Mouse (Mus musculus): ENCODE measurements at regions not wholly inside any gene's neighbourhood (a gene's known extent, or its start where the extent isn't known, plus 50 kb on each side); places are given as distances from the start of the nearest gene placed in this dataset.

DNA sequence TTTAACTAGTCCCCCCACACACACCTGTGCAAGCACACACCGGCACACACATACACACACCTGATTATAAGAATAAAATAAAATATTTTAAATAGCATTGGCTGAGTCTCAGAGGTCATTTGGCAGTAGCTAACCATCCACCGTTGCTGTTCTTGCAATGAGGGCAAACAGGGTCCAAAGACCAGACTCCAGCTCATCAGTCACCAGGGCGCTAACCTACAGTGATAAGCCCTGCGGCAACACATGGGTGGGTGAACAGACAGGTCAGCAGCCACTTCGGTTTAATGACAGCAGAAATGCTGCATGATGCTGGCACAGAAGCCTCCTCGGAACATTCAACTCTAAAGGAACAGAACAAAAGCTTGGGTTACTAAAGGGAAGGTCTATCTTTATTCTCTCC lies 54.9 kb downstream of the Tas2r134 start:
- no peaks in the 10 kb centered on the region for H3K9me3 ChIP-seq (replicated peaks)
- 48% methylated on average over 6 of the region's 6 CpGs for WGBS
- no peak overlapping the region for H3K9ac ChIP-seq
- H3K27me3 ChIP-seq (replicated peaks): no peaks in the 10 kb centered on the region
- H3K27ac ChIP-seq (ENCODE audit: poor library complexity, severe bottlenecking): no peak overlapping the region
- ATAC-seq (ENCODE audit: insufficient number of reproducible peaks, low FRiP score): no peak
- no peak overlapping the region for H3K4me3 ChIP-seq
- H3K4me1 ChIP-seq (replicated peaks): 0 out of 2 replicates have a peak, but pooled peaks cover 9% of the 10 kb centered on the region
- no peak overlapping the region for H3K4me2 ChIP-seq
- H3K36me3 ChIP-seq: no peaks in the 10 kb centered on the region

GRCm38 (mm10) chr2:51682745-51683144 lies 55.4 kb downstream of the Tas2r134 start:
- ATAC-seq (ENCODE audit: insufficient number of reproducible peaks, low FRiP score): no peak
- Histone ChIP-seq H3K27me3 (replicated peaks) (no peaks in the 10 kb centered on the region), H3K9ac (no peak overlapping the region), H3K4me1 (replicated peaks) (0 out of 2 replicates have a peak, but pooled peaks cover 9% of the 10 kb centered on the region), H3K36me3 (no peaks in the 10 kb centered on the region), H3K4me2 (no peak overlapping the region), H3K27ac (ENCODE audit: poor library complexity, severe bottlenecking) (no peak overlapping the region), H3K4me3 (no peak overlapping the region), H3K9me3 (replicated peaks) (no peaks in the 10 kb centered on the region)
- 74% methylated on average over 4 of the region's 4 CpGs for WGBS

DNA sequence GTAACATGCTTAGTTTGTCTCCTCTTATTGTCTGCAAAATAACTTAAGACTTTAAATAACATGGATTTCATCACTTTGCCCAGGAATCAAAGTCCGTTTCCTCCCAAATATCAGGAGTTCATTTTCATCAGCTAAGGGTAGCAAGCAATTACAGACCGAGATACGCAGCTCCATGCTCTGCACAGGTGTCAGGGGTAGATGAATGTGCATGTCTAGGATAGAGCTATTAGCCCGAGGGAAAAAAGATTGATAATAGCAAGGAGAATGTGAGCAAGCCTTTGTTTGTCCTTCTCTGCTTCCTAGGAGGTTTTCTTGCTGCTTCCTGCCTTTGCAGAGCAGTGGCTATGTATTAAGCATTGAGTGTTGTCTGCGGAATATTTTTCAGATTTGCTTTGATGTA lies 77.8 kb downstream of the Tas2r134 start:
- 62% methylated on average over 5 of the region's 5 CpGs for WGBS
- Histone ChIP-seq H3K4me1 (replicated peaks) (peaks cover 4% of the 10 kb centered on the region; the same call in 1 of the 2 replicates), H3K27ac (ENCODE audit: poor library complexity, severe bottlenecking) (no peak overlapping the region), H3K4me3 (no peak overlapping the region), H3K4me2 (no peak overlapping the region), H3K36me3 (no peaks in the 10 kb centered on the region), H3K9me3 (replicated peaks) (no peaks in the 10 kb centered on the region), H3K9ac (no peak overlapping the region), H3K27me3 (replicated peaks) (no peaks in the 10 kb centered on the region)
- ATAC-seq (ENCODE audit: insufficient number of reproducible peaks, low FRiP score): no peak

DNA sequence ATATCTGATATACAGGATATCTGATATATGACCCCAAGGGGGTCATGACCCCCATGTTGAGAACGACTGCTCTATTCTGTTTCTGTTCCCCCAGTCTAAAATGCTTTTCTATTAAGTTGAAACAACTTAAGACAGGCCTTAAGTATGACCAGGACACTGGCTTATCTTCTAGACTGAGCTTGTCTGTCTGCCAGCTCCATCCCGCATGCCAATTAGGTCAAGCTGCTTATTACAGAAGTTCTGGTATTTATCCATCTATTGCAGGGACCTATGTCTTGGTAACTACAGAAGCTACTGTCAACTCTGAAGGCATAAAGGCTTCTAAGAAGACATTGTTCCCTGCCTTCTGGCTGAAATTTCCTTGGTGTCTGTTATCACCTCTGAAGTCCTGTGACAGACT lies 81.4 kb downstream of the Tas2r134 start:
- H3K4me3 ChIP-seq: no peak overlapping the region
- no peak for ATAC-seq (ENCODE audit: insufficient number of reproducible peaks, low FRiP score)
- H3K9ac ChIP-seq: no peak overlapping the region
- H3K4me2 ChIP-seq: no peak overlapping the region
- peaks cover 4% of the 10 kb centered on the region; the same call in 1 of the 2 replicates for H3K4me1 ChIP-seq (replicated peaks)
- no peak overlapping the region for H3K27ac ChIP-seq (ENCODE audit: poor library complexity, severe bottlenecking)
- H3K9me3 ChIP-seq (replicated peaks): no peaks in the 10 kb centered on the region
- H3K27me3 ChIP-seq (replicated peaks): no peaks in the 10 kb centered on the region
- WGBS: 54% methylated on average over 2 of the region's 2 CpGs
- H3K36me3 ChIP-seq: no peaks in the 10 kb centered on the region

GRCm38 (mm10) chr2:51712611-51713010 lies 85.3 kb downstream of the Tas2r134 start:
- H3K4me3 ChIP-seq: no peak overlapping the region
- no peaks in the 10 kb centered on the region for H3K9me3 ChIP-seq (replicated peaks)
- H3K4me1 ChIP-seq (replicated peaks): no peaks in the 10 kb centered on the region
- H3K27ac ChIP-seq (ENCODE audit: poor library complexity, severe bottlenecking): no peak overlapping the region
- no peak for ATAC-seq (ENCODE audit: insufficient number of reproducible peaks, low FRiP score)
- no peak overlapping the region for H3K4me2 ChIP-seq
- H3K9ac ChIP-seq: no peak overlapping the region
- no peaks in the 10 kb centered on the region for H3K36me3 ChIP-seq
- 89% methylated on average over 7 of the region's 7 CpGs for WGBS
- no peaks in the 10 kb centered on the region for H3K27me3 ChIP-seq (replicated peaks)

DNA sequence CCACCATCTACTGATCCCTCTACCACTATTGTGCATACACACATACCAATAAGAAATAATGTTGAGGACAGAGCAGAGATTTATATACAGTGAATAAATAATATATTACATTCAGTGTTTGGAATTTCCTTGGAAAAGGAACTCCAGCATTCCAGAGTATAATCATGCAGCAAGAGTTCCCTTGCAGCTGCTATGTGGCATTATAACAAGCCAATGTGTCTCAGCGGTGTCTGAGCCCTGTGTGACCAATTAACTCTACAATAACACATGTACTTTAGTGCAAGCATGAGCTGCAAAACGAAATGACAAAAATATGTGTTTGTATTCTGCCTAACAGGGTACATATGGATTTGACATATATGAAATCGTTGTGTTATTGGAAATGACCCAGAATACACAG lies 103.5 kb downstream of the Tas2r134 start:
- H3K4me3 ChIP-seq: no peak overlapping the region
- H3K36me3 ChIP-seq: no peaks in the 10 kb centered on the region
- no peak overlapping the region for H3K4me2 ChIP-seq
- H3K27me3 ChIP-seq (replicated peaks): no peaks in the 10 kb centered on the region
- no peak for ATAC-seq (ENCODE audit: insufficient number of reproducible peaks, low FRiP score)
- 73% methylated on average over 3 of the region's 3 CpGs for WGBS
- H3K9me3 ChIP-seq (replicated peaks): no peaks in the 10 kb centered on the region
- peaks cover 9% of the 10 kb centered on the region; the same call in 1 of the 2 replicates for H3K4me1 ChIP-seq (replicated peaks)
- no peak overlapping the region for H3K27ac ChIP-seq (ENCODE audit: poor library complexity, severe bottlenecking)
- no peak overlapping the region for H3K9ac ChIP-seq

DNA sequence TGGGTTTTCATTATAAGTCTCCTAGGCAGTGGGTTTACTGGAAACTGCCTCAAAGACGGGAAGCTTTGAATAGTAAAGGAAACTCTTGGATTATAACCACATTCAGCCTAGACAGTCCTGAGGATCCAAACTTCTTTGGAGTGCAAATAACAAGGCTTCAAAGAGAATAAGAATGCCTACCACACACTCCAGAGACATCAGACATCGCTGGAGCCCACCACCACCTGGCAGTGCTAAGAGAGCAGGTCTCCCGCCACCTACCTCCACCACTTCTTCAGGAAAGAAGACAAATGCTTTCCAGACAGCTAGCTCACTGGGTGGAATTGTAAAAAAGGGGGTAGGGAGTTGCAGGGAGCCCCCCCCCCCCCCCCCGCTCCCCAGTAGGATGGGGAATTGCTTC lies 104.4 kb downstream of the Tas2r134 start:
- Histone ChIP-seq H3K27me3 (replicated peaks) (no peaks in the 10 kb centered on the region), H3K4me2 (no peak overlapping the region), H3K9ac (no peak overlapping the region), H3K4me3 (no peak overlapping the region), H3K36me3 (no peaks in the 10 kb centered on the region), H3K4me1 (replicated peaks) (peaks cover 12% of the 10 kb centered on the region), H3K27ac (ENCODE audit: poor library complexity, severe bottlenecking) (peak overlapping the region; percentile 29), H3K9me3 (replicated peaks) (no peaks in the 10 kb centered on the region)
- ATAC-seq (ENCODE audit: insufficient number of reproducible peaks, low FRiP score): no peak
- WGBS: 52% methylated on average over 4 of the region's 4 CpGs

DNA sequence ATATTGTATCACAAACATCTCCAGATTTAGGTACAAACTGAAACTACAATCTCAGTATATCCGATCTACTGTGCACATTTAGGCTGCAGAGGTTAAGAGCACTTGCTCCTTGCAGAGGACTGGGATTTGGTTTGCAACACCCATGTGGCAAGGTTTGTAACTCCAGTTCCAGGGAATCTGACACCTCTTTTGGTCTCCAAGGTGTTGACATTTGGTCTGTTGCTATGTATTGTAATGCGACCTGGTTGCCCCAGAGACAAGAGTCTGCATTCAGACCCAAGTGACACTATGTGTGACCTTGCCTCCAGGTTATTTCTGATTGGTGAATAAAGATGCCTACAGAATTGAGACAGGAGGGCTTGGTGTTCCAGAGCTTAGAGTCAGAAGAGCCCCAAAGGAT lies 105.0 kb downstream of the Tas2r134 start:
- H3K9ac ChIP-seq: no peak overlapping the region
- H3K9me3 ChIP-seq (replicated peaks): no peaks in the 10 kb centered on the region
- H3K4me3 ChIP-seq: no peak overlapping the region
- H3K4me2 ChIP-seq: no peak overlapping the region
- H3K4me1 ChIP-seq (replicated peaks): peaks cover 12% of the 10 kb centered on the region
- H3K27ac ChIP-seq (ENCODE audit: poor library complexity, severe bottlenecking): peak overlapping the region; percentile 33; the same call in 1 of the 2 replicates
- 31% methylated on average over 2 of the region's 2 CpGs for WGBS
- H3K36me3 ChIP-seq: no peaks in the 10 kb centered on the region
- H3K27me3 ChIP-seq (replicated peaks): no peaks in the 10 kb centered on the region
- ATAC-seq (ENCODE audit: insufficient number of reproducible peaks, low FRiP score): 0 out of 2 replicates have a peak, but pooled peaks have one; percentile 63

GRCm38 (mm10) chr2:51733218-51733617 lies 105.9 kb downstream of the Tas2r134 start:
- Histone ChIP-seq H3K9ac (no peak overlapping the region), H3K36me3 (no peaks in the 10 kb centered on the region), H3K27ac (ENCODE audit: poor library complexity, severe bottlenecking) (no peak overlapping the region), H3K4me1 (replicated peaks) (peaks cover 12% of the 10 kb centered on the region), H3K27me3 (replicated peaks) (no peaks in the 10 kb centered on the region), H3K4me2 (no peak overlapping the region), H3K9me3 (replicated peaks) (no peaks in the 10 kb centered on the region), H3K4me3 (no peak overlapping the region)
- no peak for ATAC-seq (ENCODE audit: insufficient number of reproducible peaks, low FRiP score)
- WGBS: 74% methylated on average over 3 of the region's 3 CpGs

- WGBS: 59% methylated on average over 4 of the region's 4 CpGs
- no peak for ATAC-seq (ENCODE audit: insufficient number of reproducible peaks, low FRiP score)
- Histone ChIP-seq H3K4me3 (no peak overlapping the region), H3K36me3 (no peaks in the 10 kb centered on the region), H3K9ac (no peak overlapping the region), H3K4me1 (replicated peaks) (peaks cover 12% of the 10 kb centered on the region), H3K27ac (ENCODE audit: poor library complexity, severe bottlenecking) (no peak overlapping the region), H3K27me3 (replicated peaks) (no peaks in the 10 kb centered on the region), H3K9me3 (replicated peaks) (no peaks in the 10 kb centered on the region), H3K4me2 (no peak overlapping the region)
Measured at GRCm38 (mm10) chr2:51736452-51736851, 109.1 kb downstream of the Tas2r134 start.

GRCm38 (mm10) chr2:51747675-51748319 lies 120.5 kb downstream of the Tas2r134 start:
- 84% methylated on average over 7 of the region's 7 CpGs for WGBS
- Histone ChIP-seq H3K36me3 (no peaks in the 10 kb centered on the region), H3K27me3 (replicated peaks) (no peaks in the 10 kb centered on the region), H3K4me3 (no peak overlapping the region), H3K27ac (ENCODE audit: poor library complexity, severe bottlenecking) (no peak overlapping the region), H3K4me1 (replicated peaks) (no peaks in the 10 kb centered on the region), H3K4me2 (no peak overlapping the region), H3K9ac (no peak overlapping the region), H3K9me3 (replicated peaks) (no peaks in the 10 kb centered on the region)
- no peak for ATAC-seq (ENCODE audit: insufficient number of reproducible peaks, low FRiP score)

- H3K4me2 ChIP-seq: no peak overlapping the region
- H3K36me3 ChIP-seq: no peaks in the 10 kb centered on the region
- no peaks in the 10 kb centered on the region for H3K4me1 ChIP-seq (replicated peaks)
- ATAC-seq (ENCODE audit: insufficient number of reproducible peaks, low FRiP score): no peak
- no peaks in the 10 kb centered on the region for H3K27me3 ChIP-seq (replicated peaks)
- no peak overlapping the region for H3K9ac ChIP-seq
- H3K27ac ChIP-seq (ENCODE audit: poor library complexity, severe bottlenecking): no peak overlapping the region
- WGBS: 64% methylated on average over 3 of the region's 3 CpGs
- no peaks in the 10 kb centered on the region for H3K9me3 ChIP-seq (replicated peaks)
- H3K4me3 ChIP-seq: no peak overlapping the region
Measured at GRCm38 (mm10) chr2:51749247-51749646, 121.9 kb downstream of the Tas2r134 start.

Measured in heart, embryonic 12.5 days (tissue).